ENCODE assay signal across 11 mouse cellular contexts in the genomic region with DNA sequence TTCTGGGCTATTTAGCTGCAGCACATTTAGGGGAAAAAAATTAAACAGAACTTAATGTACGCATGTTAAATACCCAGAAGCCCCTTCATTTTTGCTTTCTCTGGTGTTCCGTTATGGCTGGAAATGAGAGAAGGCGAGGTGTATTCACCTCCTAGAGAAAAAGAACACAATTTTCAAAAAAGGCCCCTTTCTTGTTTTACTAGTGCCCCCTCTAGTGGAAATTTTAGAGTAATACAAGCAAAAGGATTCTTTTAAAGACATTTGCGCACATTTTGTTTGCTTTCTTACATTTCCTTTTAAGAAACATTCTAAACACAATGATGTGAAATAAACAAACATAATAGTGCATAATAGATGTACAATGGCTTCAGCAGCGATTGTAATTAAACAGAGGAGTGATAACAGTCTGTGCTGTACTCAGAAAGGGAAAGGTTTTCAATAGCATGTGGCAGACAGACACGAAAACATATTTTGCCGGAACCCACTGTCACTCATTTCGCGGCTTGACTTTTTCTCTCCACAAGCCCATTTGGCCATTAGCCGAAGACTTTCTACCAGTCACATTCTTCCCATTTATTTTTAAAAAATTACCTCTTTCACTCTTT.
DNase-seq lines count a peak whose midpoint lies in the region; ATAC-seq and TF ChIP-seq lines count a peak whose summit lies in the region.
"Had no signal": no experiment of that assay in that cellular context is flagged by ENCODE, and none has a peak within 500 bp of the region (broad histone marks: within the 10 kb centered on the region; RNA-seq: fewer than 3 reads in every experiment).

No protein-coding gene starts in this region.

- TF ChIP-seq CTCF in liver, adult 2 months (IDR thresholded peaks at IDR 0.05; ENCODE audit: low read depth, low read length), result peak; percentile 32; the same call in 1 of the 2 replicates

- WGBS in embryonic facial prominence, embryonic 11.5 days, result 44% methylated on average over 10 of the region's 10 CpGs
- WGBS in embryonic facial prominence, embryonic 10.5 days, result 46% methylated on average over 10 of the region's 10 CpGs
- WGBS in liver, adult 2 months, result 41% methylated on average over 10 of the region's 10 CpGs
- WGBS in liver, embryonic 11.5 days, result 45% methylated on average over 10 of the region's 10 CpGs

- no peak for TF ChIP-seq POLR2A in liver, adult 2 months (IDR thresholded peaks at IDR 0.05; ENCODE audit: extremely low read depth, insufficient read depth, low read length)

- no peak overlapping the region for H3K4me3 ChIP-seq in embryonic facial prominence, embryonic 11.5 days (ENCODE audit: low read depth, low read length)
- no peak overlapping the region for H3K4me3 ChIP-seq in embryonic facial prominence, embryonic 10.5 days
- H3K4me3 ChIP-seq in liver, adult 2 months (ENCODE audit: insufficient read depth, low read depth, low read length), result no peak overlapping the region
- H3K4me3 ChIP-seq in liver, embryonic 11.5 days (ENCODE audit: low read depth, low read length), result no peak overlapping the region
- H3K4me3 ChIP-seq: limb, embryonic 15.5 days; megakaryocyte, embryonic 14.5 days had no signal

- no peaks in the 10 kb centered on the region for H3K4me1 ChIP-seq in embryonic facial prominence, embryonic 11.5 days (ENCODE audit: control insufficient read depth, insufficient read depth, low read length)
- H3K4me1 ChIP-seq in embryonic facial prominence, embryonic 10.5 days, result no peaks in the 10 kb centered on the region
- H3K4me1 ChIP-seq in liver, adult 2 months (ENCODE audit: control insufficient read depth, insufficient read depth, low read length), result no peaks in the 10 kb centered on the region
- no peaks in the 10 kb centered on the region for H3K4me1 ChIP-seq in liver, embryonic 11.5 days (replicated peaks; ENCODE audit: control insufficient read depth, insufficient read depth, low read length)
- H3K4me1 ChIP-seq: limb, embryonic 15.5 days; megakaryocyte, embryonic 14.5 days had no signal

- H3K9ac ChIP-seq in embryonic facial prominence, embryonic 11.5 days (replicated peaks; ENCODE audit: low read length), result no peak overlapping the region
- H3K9ac ChIP-seq in liver, adult 2 months (ENCODE audit: low read depth, low read length), result no peak overlapping the region
- H3K9ac ChIP-seq in liver, embryonic 11.5 days (ENCODE audit: low read depth, low read length), result no peak overlapping the region
- H3K9ac ChIP-seq: limb, embryonic 15.5 days had no signal

- H3K4me2 ChIP-seq in embryonic facial prominence, embryonic 11.5 days (ENCODE audit: low read depth, low read length), result no peak overlapping the region
- H3K4me2 ChIP-seq in liver, embryonic 11.5 days, result no peak overlapping the region
- H3K4me2 ChIP-seq: limb, embryonic 15.5 days had no signal

- no peaks in the 10 kb centered on the region for H3K79me2 ChIP-seq in liver, adult 2 months (ENCODE audit: control insufficient read depth, insufficient read depth, low read length)

- H3K9me3 ChIP-seq in embryonic facial prominence, embryonic 11.5 days (replicated peaks; ENCODE audit: control insufficient read depth, low read length), result no peaks in the 10 kb centered on the region
- H3K9me3 ChIP-seq in embryonic facial prominence, embryonic 10.5 days, result no peaks in the 10 kb centered on the region
- no peaks in the 10 kb centered on the region for H3K9me3 ChIP-seq in liver, embryonic 11.5 days (ENCODE audit: control insufficient read depth, low read length)
- H3K9me3 ChIP-seq: limb, embryonic 15.5 days; megakaryocyte, embryonic 14.5 days had no signal

- H3K27me3 ChIP-seq in embryonic facial prominence, embryonic 11.5 days (ENCODE audit: control insufficient read depth, insufficient read depth, low read length), result no peaks in the 10 kb centered on the region
- no peaks in the 10 kb centered on the region for H3K27me3 ChIP-seq in embryonic facial prominence, embryonic 10.5 days (replicated peaks; ENCODE audit: low read depth, poor library complexity, severe bottlenecking)
- H3K27me3 ChIP-seq in liver, adult 2 months (ENCODE audit: control insufficient read depth, insufficient read depth, low read length), result no peaks in the 10 kb centered on the region
- no peaks in the 10 kb centered on the region for H3K27me3 ChIP-seq in liver, embryonic 11.5 days (replicated peaks; ENCODE audit: control insufficient read depth, insufficient read depth, low read length)
- H3K27me3 ChIP-seq: limb, embryonic 15.5 days; megakaryocyte, embryonic 14.5 days had no signal

- ATAC-seq in embryonic facial prominence, embryonic 11.5 days (replicated peaks; ENCODE audit: insufficient number of reproducible peaks, low FRiP score, low TSS enrichment, low read depth), result no peak
- ATAC-seq in liver, embryonic 11.5 days (replicated peaks; ENCODE audit: low FRiP score), result no peak

- no peak overlapping the region for H3K27ac ChIP-seq in embryonic facial prominence, embryonic 11.5 days (replicated peaks; ENCODE audit: low read depth, low read length)
- no peak overlapping the region for H3K27ac ChIP-seq in embryonic facial prominence, embryonic 10.5 days (replicated peaks)
- H3K27ac ChIP-seq in liver, adult 2 months (replicated peaks; ENCODE audit: insufficient read depth, low read depth, low read length), result no peak overlapping the region
- no peak overlapping the region for H3K27ac ChIP-seq in liver, embryonic 11.5 days (ENCODE audit: low read depth, low read length)
- H3K27ac ChIP-seq: limb, embryonic 15.5 days had no signal

- DNase-seq in embryonic facial prominence, embryonic 11.5 days (ENCODE audit: low spot score), result peak; percentile 59
- DNase-seq in embryonic facial prominence, embryonic 10.5 days (ENCODE audit: low spot score), result no peak
- peak; percentile 16 for DNase-seq in liver, adult 2 months (ENCODE audit: extremely low read depth, low read depth, low spot score)
- no peak for DNase-seq in liver, embryonic 11.5 days (ENCODE audit: low spot score)
- peak; percentile 13 for DNase-seq in embryo, embryonic 11.5 days (ENCODE audit: low read depth, low spot score)
- peak; percentile 72 for DNase-seq in retina, embryonic 14.5 days (ENCODE audit: low spot score)
- no peak for DNase-seq in gastrocnemius, postnatal 10 days
- DNase-seq in frontal cortex, postnatal 25 days (ENCODE audit: low spot score in 2 of 2), result no peak
- DNase-seq: thymus, adult 2 months had no signal

- H3K36me3 ChIP-seq in embryonic facial prominence, embryonic 11.5 days (replicated peaks; ENCODE audit: control insufficient read depth, insufficient read depth, low read depth, low read length), result no peaks in the 10 kb centered on the region
- no peaks in the 10 kb centered on the region for H3K36me3 ChIP-seq in embryonic facial prominence, embryonic 10.5 days (replicated peaks)
- H3K36me3 ChIP-seq in liver, adult 2 months (ENCODE audit: control insufficient read depth, insufficient read depth, low read length), result no peaks in the 10 kb centered on the region
- no peaks in the 10 kb centered on the region for H3K36me3 ChIP-seq in liver, embryonic 11.5 days (ENCODE audit: control insufficient read depth, insufficient read depth, low read length)
- H3K36me3 ChIP-seq: limb, embryonic 15.5 days had no signal

Comparison
In these comparisons a context has a peak if more than half of its experiments do, and no peak if none do; other contexts are left out.
1. DNase-seq: peak in embryonic facial prominence, embryonic 11.5 days (single experiment), liver, adult 2 months (single experiment), embryo, embryonic 11.5 days (single experiment) and retina, embryonic 14.5 days (single experiment); none in embryonic facial prominence, embryonic 10.5 days (single experiment), liver, embryonic 11.5 days (single experiment), gastrocnemius, postnatal 10 days (single experiment) and frontal cortex, postnatal 25 days (0 of 2).